Mouse (Mus musculus): ENCODE results near the gene Tbc1d1.

Tbc1d1 gene

GRCm38 (mm10) chr5:64160705-64161391 is 4.7 kb downstream of the Tbc1d1 start:
- DNase-seq = no peak

GRCm38 (mm10) chr5:64161917-64162316 is 5.8 kb downstream of the Tbc1d1 start:
- no peak for DNase-seq

- no peak for DNase-seq
These were observed 6.5 kb downstream of the Tbc1d1 start for GRCm38 (mm10) chr5:64162582-64162981.

GRCm38 (mm10) chr5:64164414-64164813 is 8.3 kb downstream of the Tbc1d1 start:
- DNase-seq = no peak

- DNase-seq = no peak
These were observed 9.7 kb downstream of the Tbc1d1 start for GRCm38 (mm10) chr5:64165826-64166225.

- DNase-seq = no peak
These were observed 13.0 kb downstream of the Tbc1d1 start for GRCm38 (mm10) chr5:64168990-64169540.

GRCm38 (mm10) chr5:64172884-64173283 is 16.8 kb downstream of the Tbc1d1 start:
- DNase-seq = no peak

- DNase-seq = no peak
These were observed 17.2 kb downstream of the Tbc1d1 start for GRCm38 (mm10) chr5:64173302-64173701.

GRCm38 (mm10) chr5:64174429-64174935 is 18.4 kb downstream of the Tbc1d1 start:
- no peak for DNase-seq

GRCm38 (mm10) chr5:64180548-64180947 is 24.4 kb downstream of the Tbc1d1 start:
- no peak for DNase-seq

GRCm38 (mm10) chr5:64183712-64184111 is 27.6 kb downstream of the Tbc1d1 start:
- DNase-seq = no peak

- no peak for DNase-seq
These were observed 29.2 kb downstream of the Tbc1d1 start for GRCm38 (mm10) chr5:64185257-64185656.

GRCm38 (mm10) chr5:64186566-64186965 is 30.5 kb downstream of the Tbc1d1 start:
- no peak for DNase-seq

- DNase-seq = no peak
These were observed 32.1 kb downstream of the Tbc1d1 start for GRCm38 (mm10) chr5:64188083-64188648.

GRCm38 (mm10) chr5:64190892-64191291 is 34.8 kb downstream of the Tbc1d1 start:
- DNase-seq = no peak

- no peak for DNase-seq
These were observed 37.2 kb downstream of the Tbc1d1 start for GRCm38 (mm10) chr5:64193353-64193752.

- no peak for DNase-seq
These were observed 40.3 kb downstream of the Tbc1d1 start for GRCm38 (mm10) chr5:64196250-64196865.

GRCm38 (mm10) chr5:64196866-64197321 is 40.8 kb downstream of the Tbc1d1 start:
- DNase-seq = no peak

GRCm38 (mm10) chr5:64198624-64199023 is 42.5 kb downstream of the Tbc1d1 start:
- DNase-seq = no peak

- DNase-seq = no peak
These were observed 45.0 kb downstream of the Tbc1d1 start for GRCm38 (mm10) chr5:64201071-64201470.

GRCm38 (mm10) chr5:64202306-64202705 is 46.2 kb downstream of the Tbc1d1 start:
- DNase-seq = peak; percentile 19

GRCm38 (mm10) chr5:64205610-64206009 is 49.5 kb downstream of the Tbc1d1 start:
- DNase-seq = no peak

- no peak for DNase-seq
These were observed 50.3 kb downstream of the Tbc1d1 start for GRCm38 (mm10) chr5:64206431-64206830.

- no peak for DNase-seq
These were observed 50.8 kb downstream of the Tbc1d1 start for GRCm38 (mm10) chr5:64206875-64207274.
